Mouse (Mus musculus) CH12.LX (cell line): ENCODE data around the gene Actn4.

Experiments
- CTCF ChIP-seq, 2 experiments: IDR thresholded peaks in 1 of 2; conservative IDR thresholded peaks in 1 of 2; 2 replicates each; pipeline ENCODE4 v1.5.1; 2011 to 2012; ENCODE audit warnings: low read depth in 2 of 2, low read length in 2 of 2, improper control_type of control experiment in 1 of 2, inconsistent platforms in 1 of 2, mild to moderate bottlenecking in 1 of 2, moderate library complexity in 1 of 2
- EP300 ChIP-seq: IDR thresholded peaks from 2 replicates; pipeline ENCODE4 v1.6.1; 2011; ENCODE audit warnings: low read length, improper control_type of control experiment
- MAFK ChIP-seq: IDR thresholded peaks from 2 replicates; pipeline ENCODE4 v1.6.1; 2011; ENCODE audit warnings: low read length, improper control_type of control experiment; ENCODE audit not compliant: insufficient replicate concordance
- POLR2A ChIP-seq: IDR thresholded peaks from 2 replicates; pipeline ENCODE4 v1.6.1; 2011; ENCODE audit warnings: low read depth, mild to moderate bottlenecking, improper control_type of control experiment, low read length
- USF1 ChIP-seq: IDR thresholded peaks from 2 replicates; pipeline ENCODE4 v1.6.1; 2014; ENCODE audit warnings: low read depth, mild to moderate bottlenecking, inconsistent platforms, low read length, improper control_type of control experiment
- ZC3H11A ChIP-seq: IDR thresholded peaks from 2 replicates; pipeline ENCODE4 v1.6.1; 2012; ENCODE audit warnings: low read depth, mild to moderate bottlenecking, inconsistent platforms, low read length, improper control_type of control experiment

DNA sequence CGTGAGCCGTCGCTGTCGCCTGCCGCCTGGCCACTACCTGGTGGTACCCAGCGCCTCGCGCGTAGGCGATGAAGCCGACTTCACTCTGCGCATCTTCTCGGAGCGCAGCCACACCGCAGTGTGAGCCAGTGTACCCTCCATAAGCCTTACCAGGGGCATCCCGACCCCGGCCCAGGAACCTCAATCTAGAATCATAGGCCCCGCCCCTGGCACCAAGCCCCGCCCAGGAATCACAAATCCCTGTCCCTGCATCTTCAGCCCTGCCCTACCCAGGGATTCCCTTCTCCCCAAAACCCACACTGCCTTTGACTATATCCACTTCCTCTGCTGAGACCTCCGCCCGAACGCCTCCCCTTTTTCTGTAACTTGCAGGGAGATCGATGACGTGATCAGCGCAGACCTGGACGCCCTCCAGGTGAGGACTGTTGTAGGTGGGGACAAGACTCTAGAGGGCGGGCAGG lies 73.4 kb downstream of the Actn4 start:
- TF ChIP-seq CTCF (conservative IDR thresholded peaks at IDR 0.05 in 1 of 2, IDR thresholded peaks at IDR 0.05 in 1 of 2; ENCODE audit: low read depth in 2 of 2, low read length in 2 of 2) = no peak
- TF ChIP-seq EP300 = no peak
- TF ChIP-seq ZC3H11A = no peak
- TF ChIP-seq USF1 = no peak
- no peak for TF ChIP-seq POLR2A
- no peak for TF ChIP-seq MAFK
